Mouse (Mus musculus): ENCODE data around the gene Ndufa4l2. TPM values are rescaled to one million over a fixed set of nuclear protein-coding genes. Genes with fewer than 3 reads are reported as not detected.
A peak's percentile ranks its signal among the peaks of the same experiment; 100 is the strongest.

The Ndufa4l2 gene
- polyA plus RNA-seq, 1 experiment from 2014 or later = 22.1 TPM

- Histone ChIP-seq H3K4me2 (peak within 1 kb of the TSS; percentile 84), H3K4me1 (peaks cover 82% of the 10 kb centered on the region), H3K36me3 (replicated peaks) (peaks cover 5% of the 10 kb centered on the region; the same call in 1 of the 2 replicates), H3K27ac (peak within 1 kb of the TSS; percentile 51), H3K9me3 (no peaks in the 10 kb centered on the region), H3K4me3 (peak within 1 kb of the TSS; percentile 51), H3K9ac (peak within 1 kb of the TSS; percentile 45), H3K27me3 (replicated peaks) (peaks cover 33% of the 10 kb centered on the region)
- ATAC-seq (replicated peaks) = no peak
- WGBS = under 1% methylated on average over 67 of the region's 78 CpGs
Measured at GRCm38 (mm10) chr10:127534036-127534928, 19.5 kb downstream of the Ndufa4l2 start, which contains the start of gene Nxph4. Gene Nxph4, minus strand, starts transcription at chr10:127534559.

- H3K4me1 ChIP-seq = peaks cover 75% of the 10 kb centered on the region
- peak overlapping the region; percentile 84 for H3K4me2 ChIP-seq
- ATAC-seq (replicated peaks) = peak; percentile 19
- peak overlapping the region; percentile 45 for H3K9ac ChIP-seq
- WGBS = 2% methylated on average over 30 of the region's 30 CpGs
- peaks cover 26% of the 10 kb centered on the region for H3K27me3 ChIP-seq (replicated peaks)
- H3K36me3 ChIP-seq (replicated peaks) = peaks cover 12% of the 10 kb centered on the region; the same call in 1 of the 2 replicates
- H3K4me3 ChIP-seq = peak overlapping the region; percentile 51
- no peaks in the 10 kb centered on the region for H3K9me3 ChIP-seq
- peak overlapping the region; percentile 28 for H3K27ac ChIP-seq
Measured at GRCm38 (mm10) chr10:127534929-127535384, 20.2 kb downstream of the Ndufa4l2 start.

- 11% methylated on average over 8 of the region's 8 CpGs for WGBS
- peaks cover 23% of the 10 kb centered on the region for H3K27me3 ChIP-seq (replicated peaks)
- peak; percentile 38; the same call in 1 of the 2 replicates for ATAC-seq (replicated peaks)
- peaks cover 58% of the 10 kb centered on the region for H3K4me1 ChIP-seq
- peak overlapping the region; percentile 62 for H3K27ac ChIP-seq
- peak overlapping the region; percentile 11; the same call in 1 of the 2 replicates for H3K4me2 ChIP-seq
- H3K9ac ChIP-seq = no peak overlapping the region
- peaks cover 19% of the 10 kb centered on the region for H3K36me3 ChIP-seq (replicated peaks)
- H3K9me3 ChIP-seq = no peaks in the 10 kb centered on the region
- H3K4me3 ChIP-seq = no peak overlapping the region
Measured at GRCm38 (mm10) chr10:127536586-127537314, 22.0 kb downstream of the Ndufa4l2 start.

GRCm38 (mm10) chr10:127537854-127538583 is 23.3 kb downstream of the Ndufa4l2 start:
- ATAC-seq (replicated peaks) = peak; percentile 28
- 28% methylated on average over 7 of the region's 7 CpGs for WGBS
- Histone ChIP-seq H3K9me3 (no peaks in the 10 kb centered on the region), H3K4me3 (no peak overlapping the region), H3K4me1 (peaks cover 53% of the 10 kb centered on the region), H3K27me3 (replicated peaks) (peaks cover 14% of the 10 kb centered on the region; the same call in 1 of the 2 replicates), H3K36me3 (replicated peaks) (peaks cover 24% of the 10 kb centered on the region), H3K27ac (peak overlapping the region; percentile 45), H3K4me2 (no peak overlapping the region), H3K9ac (no peak overlapping the region)

- H3K4me2 ChIP-seq = no peak overlapping the region
- no peaks in the 10 kb centered on the region for H3K9me3 ChIP-seq
- no peaks in the 10 kb centered on the region for H3K27me3 ChIP-seq (replicated peaks)
- H3K9ac ChIP-seq = no peak overlapping the region
- WGBS = 94% methylated on average over 8 of the region's 8 CpGs
- ATAC-seq (replicated peaks) = no peak
- H3K27ac ChIP-seq = no peak overlapping the region
- H3K4me3 ChIP-seq = no peak overlapping the region
- H3K4me1 ChIP-seq = peaks cover 19% of the 10 kb centered on the region
- H3K36me3 ChIP-seq (replicated peaks) = peaks cover 51% of the 10 kb centered on the region
Measured at GRCm38 (mm10) chr10:127541510-127541909, 26.7 kb downstream of the Ndufa4l2 start.

- 0 out of 2 replicates have a peak, but pooled peaks have one; percentile 12 for ATAC-seq (replicated peaks)
- Histone ChIP-seq H3K27me3 (replicated peaks) (no peaks in the 10 kb centered on the region), H3K9ac (no peak overlapping the region), H3K4me2 (no peak overlapping the region), H3K27ac (peak overlapping the region; percentile 42; the same call in 1 of the 2 replicates), H3K4me1 (peaks cover 13% of the 10 kb centered on the region), H3K9me3 (no peaks in the 10 kb centered on the region), H3K4me3 (no peak overlapping the region), H3K36me3 (replicated peaks) (peaks cover 56% of the 10 kb centered on the region)
- 49% methylated on average over 13 of the region's 13 CpGs for WGBS
Measured at GRCm38 (mm10) chr10:127542084-127542483, 27.3 kb downstream of the Ndufa4l2 start.

GRCm38 (mm10) chr10:127542720-127543119 is 28.0 kb downstream of the Ndufa4l2 start:
- peak overlapping the region; percentile 42; the same call in 1 of the 2 replicates for H3K27ac ChIP-seq
- H3K4me1 ChIP-seq = peaks cover 8% of the 10 kb centered on the region
- WGBS = 40% methylated on average over 6 of the region's 6 CpGs
- H3K9me3 ChIP-seq = no peaks in the 10 kb centered on the region
- no peak overlapping the region for H3K4me3 ChIP-seq
- no peak for ATAC-seq (replicated peaks)
- H3K4me2 ChIP-seq = no peak overlapping the region
- no peak overlapping the region for H3K9ac ChIP-seq
- peaks cover 61% of the 10 kb centered on the region for H3K36me3 ChIP-seq (replicated peaks)
- H3K27me3 ChIP-seq (replicated peaks) = no peaks in the 10 kb centered on the region

- Histone ChIP-seq H3K9me3 (no peaks in the 10 kb centered on the region), H3K27ac (no peak overlapping the region), H3K4me2 (no peak overlapping the region), H3K4me1 (0 out of 2 replicates have a peak, but pooled peaks cover 6% of the 10 kb centered on the region), H3K4me3 (no peak overlapping the region), H3K9ac (no peak overlapping the region), H3K27me3 (replicated peaks) (no peaks in the 10 kb centered on the region), H3K36me3 (replicated peaks) (peaks cover 71% of the 10 kb centered on the region)
- no peak for ATAC-seq (replicated peaks)
- 84% methylated on average over 3 of the region's 3 CpGs for WGBS
Measured at GRCm38 (mm10) chr10:127543916-127544315, 29.1 kb downstream of the Ndufa4l2 start.

- 0 out of 2 replicates have a peak, but pooled peaks cover 6% of the 10 kb centered on the region for H3K4me1 ChIP-seq
- H3K9me3 ChIP-seq = no peaks in the 10 kb centered on the region
- no peak overlapping the region for H3K4me3 ChIP-seq
- H3K27ac ChIP-seq = no peak overlapping the region
- H3K36me3 ChIP-seq (replicated peaks) = peaks cover 66% of the 10 kb centered on the region
- ATAC-seq (replicated peaks) = no peak
- 93% methylated on average over 20 of the region's 20 CpGs for WGBS
- H3K4me2 ChIP-seq = no peak overlapping the region
- H3K27me3 ChIP-seq (replicated peaks) = no peaks in the 10 kb centered on the region
- H3K9ac ChIP-seq = no peak overlapping the region
Measured at GRCm38 (mm10) chr10:127544375-127544774, 29.6 kb downstream of the Ndufa4l2 start.

- Histone ChIP-seq H3K27me3 (replicated peaks) (no peaks in the 10 kb centered on the region), H3K4me2 (no peak overlapping the region), H3K9me3 (no peaks in the 10 kb centered on the region), H3K4me1 (0 out of 2 replicates have a peak, but pooled peaks cover 6% of the 10 kb centered on the region), H3K27ac (no peak overlapping the region), H3K4me3 (no peak overlapping the region), H3K36me3 (replicated peaks) (peaks cover 73% of the 10 kb centered on the region), H3K9ac (no peak overlapping the region)
- no peak for ATAC-seq (replicated peaks)
- WGBS = 92% methylated on average over 7 of the region's 7 CpGs
Measured at GRCm38 (mm10) chr10:127546505-127546904, 31.7 kb downstream of the Ndufa4l2 start.

- Histone ChIP-seq H3K27me3 (replicated peaks) (no peaks in the 10 kb centered on the region), H3K9me3 (no peaks in the 10 kb centered on the region), H3K9ac (no peak overlapping the region), H3K36me3 (replicated peaks) (peaks cover 82% of the 10 kb centered on the region), H3K27ac (no peak overlapping the region), H3K4me1 (no peaks in the 10 kb centered on the region), H3K4me2 (no peak overlapping the region), H3K4me3 (no peak overlapping the region)
- WGBS = 94% methylated on average over 15 of the region's 15 CpGs
- no peak for ATAC-seq (replicated peaks)
Measured at GRCm38 (mm10) chr10:127548236-127548635, 33.5 kb downstream of the Ndufa4l2 start.

Measured in midbrain, embryonic 15.5 days (tissue).